Mouse (Mus musculus): Measurements from ENCODE around the gene Spaca9. TPM values are rescaled to one million over a fixed set of nuclear protein-coding genes. Genes with fewer than 3 reads are reported as not detected.

Spaca9 gene
- polyA plus RNA-seq, 1 experiment = 1,393 TPM

GRCm38 (mm10) chr2:28665818-28666217 lies 33.7 kb downstream of the Spaca9 start:
- Histone ChIP-seq H3K27ac (ENCODE audit: control insufficient read depth, insufficient read depth, low read depth, low read length) (no peak overlapping the region), H3K4me1 (ENCODE audit: control insufficient read depth, insufficient read depth, low read length) (no peaks in the 10 kb centered on the region), H3K4me3 (ENCODE audit: control insufficient read depth, low read depth, low read length) (no peak overlapping the region), H3K36me3 (ENCODE audit: control insufficient read depth, insufficient read depth, low read length) (peaks cover 8% of the 10 kb centered on the region), H3K27me3 (ENCODE audit: control insufficient read depth, insufficient read depth, low read length) (no peaks in the 10 kb centered on the region)
- no peak for TF ChIP-seq POLR2A (IDR thresholded peaks at IDR 0.05; ENCODE audit: control insufficient read depth, low read depth, low read length)
- no peak for TF ChIP-seq CTCF (IDR thresholded peaks at IDR 0.05; ENCODE audit: control insufficient read depth, insufficient read depth, insufficient replicate concordance, low read depth, low read length)

- Histone ChIP-seq H3K4me3 (ENCODE audit: control insufficient read depth, low read depth, low read length) (no peak overlapping the region), H3K36me3 (ENCODE audit: control insufficient read depth, insufficient read depth, low read length) (peaks cover 5% of the 10 kb centered on the region), H3K27ac (ENCODE audit: control insufficient read depth, insufficient read depth, low read depth, low read length) (no peak overlapping the region), H3K27me3 (ENCODE audit: control insufficient read depth, insufficient read depth, low read length) (no peaks in the 10 kb centered on the region), H3K4me1 (ENCODE audit: control insufficient read depth, insufficient read depth, low read length) (no peaks in the 10 kb centered on the region)
- no peak for TF ChIP-seq POLR2A (IDR thresholded peaks at IDR 0.05; ENCODE audit: control insufficient read depth, low read depth, low read length)
- TF ChIP-seq CTCF (IDR thresholded peaks at IDR 0.05; ENCODE audit: control insufficient read depth, insufficient read depth, insufficient replicate concordance, low read depth, low read length) = no peak
Measured at GRCm38 (mm10) chr2:28662891-28663290, 36.6 kb downstream of the Spaca9 start.

- Histone ChIP-seq H3K36me3 (ENCODE audit: control insufficient read depth, insufficient read depth, low read length) (no peaks in the 10 kb centered on the region; the same call in 1 of the 2 replicates), H3K4me3 (ENCODE audit: control insufficient read depth, low read depth, low read length) (no peak overlapping the region), H3K27me3 (ENCODE audit: control insufficient read depth, insufficient read depth, low read length) (no peaks in the 10 kb centered on the region), H3K27ac (ENCODE audit: control insufficient read depth, insufficient read depth, low read depth, low read length) (no peak overlapping the region), H3K4me1 (ENCODE audit: control insufficient read depth, insufficient read depth, low read length) (no peaks in the 10 kb centered on the region)
- TF ChIP-seq POLR2A (IDR thresholded peaks at IDR 0.05; ENCODE audit: control insufficient read depth, low read depth, low read length) (no peak), CTCF (IDR thresholded peaks at IDR 0.05; ENCODE audit: control insufficient read depth, insufficient read depth, insufficient replicate concordance, low read depth, low read length) (no peak)
Measured at GRCm38 (mm10) chr2:28656216-28656615, 43.3 kb downstream of the Spaca9 start.

- Histone ChIP-seq H3K4me3 (ENCODE audit: control insufficient read depth, low read depth, low read length) (no peak overlapping the region), H3K36me3 (ENCODE audit: control insufficient read depth, insufficient read depth, low read length) (no peaks in the 10 kb centered on the region; the same call in 1 of the 2 replicates), H3K27me3 (ENCODE audit: control insufficient read depth, insufficient read depth, low read length) (no peaks in the 10 kb centered on the region), H3K4me1 (ENCODE audit: control insufficient read depth, insufficient read depth, low read length) (no peaks in the 10 kb centered on the region), H3K27ac (ENCODE audit: control insufficient read depth, insufficient read depth, low read depth, low read length) (no peak overlapping the region)
- no peak for TF ChIP-seq POLR2A (IDR thresholded peaks at IDR 0.05; ENCODE audit: control insufficient read depth, low read depth, low read length)
- peak; percentile 25; the same call in 1 of the 2 replicates for TF ChIP-seq CTCF (IDR thresholded peaks at IDR 0.05; ENCODE audit: control insufficient read depth, insufficient read depth, insufficient replicate concordance, low read depth, low read length)
Measured at GRCm38 (mm10) chr2:28654295-28654694, 45.2 kb downstream of the Spaca9 start.

- H3K4me3 ChIP-seq (ENCODE audit: control insufficient read depth, low read depth, low read length) = no peak overlapping the region
- H3K36me3 ChIP-seq (ENCODE audit: control insufficient read depth, insufficient read depth, low read length) = no peaks in the 10 kb centered on the region; the same call in 1 of the 2 replicates
- TF ChIP-seq POLR2A (IDR thresholded peaks at IDR 0.05; ENCODE audit: control insufficient read depth, low read depth, low read length) (no peak), CTCF (IDR thresholded peaks at IDR 0.05; ENCODE audit: control insufficient read depth, insufficient read depth, insufficient replicate concordance, low read depth, low read length) (no peak)
- no peak overlapping the region for H3K27ac ChIP-seq (ENCODE audit: control insufficient read depth, insufficient read depth, low read depth, low read length)
- no peaks in the 10 kb centered on the region for H3K27me3 ChIP-seq (ENCODE audit: control insufficient read depth, insufficient read depth, low read length)
- no peaks in the 10 kb centered on the region for H3K4me1 ChIP-seq (ENCODE audit: control insufficient read depth, insufficient read depth, low read length)
Measured at GRCm38 (mm10) chr2:28653351-28653750, 46.2 kb downstream of the Spaca9 start.

GRCm38 (mm10) chr2:28650526-28650925 lies 49.0 kb downstream of the Spaca9 start:
- no peaks in the 10 kb centered on the region for H3K4me1 ChIP-seq (ENCODE audit: control insufficient read depth, insufficient read depth, low read length)
- no peaks in the 10 kb centered on the region for H3K36me3 ChIP-seq (ENCODE audit: control insufficient read depth, insufficient read depth, low read length)
- no peak overlapping the region for H3K27ac ChIP-seq (ENCODE audit: control insufficient read depth, insufficient read depth, low read depth, low read length)
- no peaks in the 10 kb centered on the region for H3K27me3 ChIP-seq (ENCODE audit: control insufficient read depth, insufficient read depth, low read length)
- TF ChIP-seq POLR2A (IDR thresholded peaks at IDR 0.05; ENCODE audit: control insufficient read depth, low read depth, low read length) (no peak), CTCF (IDR thresholded peaks at IDR 0.05; ENCODE audit: control insufficient read depth, insufficient read depth, insufficient replicate concordance, low read depth, low read length) (no peak)
- no peak overlapping the region for H3K4me3 ChIP-seq (ENCODE audit: control insufficient read depth, low read depth, low read length)

GRCm38 (mm10) chr2:28643081-28643480 lies 56.4 kb downstream of the Spaca9 start:
- no peak for TF ChIP-seq POLR2A (IDR thresholded peaks at IDR 0.05; ENCODE audit: control insufficient read depth, low read depth, low read length)
- Histone ChIP-seq H3K27ac (ENCODE audit: control insufficient read depth, insufficient read depth, low read depth, low read length) (no peak overlapping the region), H3K27me3 (ENCODE audit: control insufficient read depth, insufficient read depth, low read length) (no peaks in the 10 kb centered on the region), H3K4me1 (ENCODE audit: control insufficient read depth, insufficient read depth, low read length) (peaks cover 13% of the 10 kb centered on the region), H3K36me3 (ENCODE audit: control insufficient read depth, insufficient read depth, low read length) (no peaks in the 10 kb centered on the region), H3K4me3 (ENCODE audit: control insufficient read depth, low read depth, low read length) (no peak overlapping the region)

Other genes starting within 250 kb of the Spaca9 start
- 49.9 and 54.6 TPM in 2 replicates for gene 1700007K13Rik, start 233.4 kb downstream of the Spaca9 start, polyA plus RNA-seq (2012; rRNA removed)
- gene Mrps2, start 231.7 kb downstream of the Spaca9 start, polyA plus RNA-seq (2012; rRNA removed) = 22.1 and 24.9 TPM in 2 replicates
- gene Gbgt1, start 202.8 kb downstream of the Spaca9 start, polyA plus RNA-seq (2012; rRNA removed) = 3.1 and 4.5 TPM in 2 replicates
- gene Gm10134, start 193.6 kb downstream of the Spaca9 start, polyA plus RNA-seq (2012; rRNA removed) = 0.47 and 0.78 TPM in 2 replicates
- 147 and 169 TPM in 2 replicates for gene Ralgds, start 186.6 kb downstream of the Spaca9 start, polyA plus RNA-seq (2012; rRNA removed)
- gene Cel, start 136.3 kb downstream of the Spaca9 start, polyA plus RNA-seq (2012; rRNA removed) = 0.24 and 0.47 TPM in 2 replicates
- gene Gtf3c5, start 116.0 kb downstream of the Spaca9 start, polyA plus RNA-seq (2012; rRNA removed) = 17.3 and 17.7 TPM in 2 replicates
- gene Gfi1b, start 77.7 kb downstream of the Spaca9 start, polyA plus RNA-seq (2012; rRNA removed) = 1.0 and 1.3 TPM in 2 replicates
- 20.3 and 21.6 TPM in 2 replicates for gene Tsc1, start 58.5 kb downstream of the Spaca9 start, polyA plus RNA-seq (2012; rRNA removed)
- 294 and 299 TPM in 2 replicates for gene Ak8, start 437 bp upstream of the Spaca9 start, polyA plus RNA-seq (2012; rRNA removed)
- 12.2 and 13.0 TPM in 2 replicates for gene Gtf3c4, start 140.6 kb upstream of the Spaca9 start, polyA plus RNA-seq (2012; rRNA removed)
- gene Ddx31, start 140.7 kb upstream of the Spaca9 start, polyA plus RNA-seq (2012; rRNA removed) = 5.0 and 5.9 TPM in 2 replicates
- 0.35 and 0.43 TPM in 2 replicates for gene Barhl1, start 216.9 kb upstream of the Spaca9 start, polyA plus RNA-seq (2012; rRNA removed)

All from testis, adult 2 months (tissue).